Mouse (Mus musculus): ENCODE measurements around the gene Smg6. TPM values are rescaled to one million over a fixed set of nuclear protein-coding genes. Genes with fewer than 3 reads are reported as not detected.
A peak's percentile ranks its signal among the peaks of the same experiment; 100 is the strongest.

The Smg6 gene
- polyA plus RNA-seq, 1 experiment: 39.3 TPM

GRCm38 (mm10) chr11:74901555-74901954, 24.1 kb upstream of the Smg6 start:
- TF ChIP-seq CTCF (IDR thresholded peaks at IDR 0.05; ENCODE audit: borderline replicate concordance, extremely low read depth, insufficient read depth, insufficient read length): no peak
- no peak for TF ChIP-seq POLR2A (IDR thresholded peaks at IDR 0.05; ENCODE audit: borderline replicate concordance, extremely low read depth, insufficient read depth, insufficient read length, poor library complexity, severe bottlenecking)
- DNase-seq (ENCODE audit: low read depth): no peak

- DNase-seq (ENCODE audit: low read depth): no peak
- TF ChIP-seq CTCF (IDR thresholded peaks at IDR 0.05; ENCODE audit: borderline replicate concordance, extremely low read depth, insufficient read depth, insufficient read length): no peak
- no peak for TF ChIP-seq POLR2A (IDR thresholded peaks at IDR 0.05; ENCODE audit: borderline replicate concordance, extremely low read depth, insufficient read depth, insufficient read length, poor library complexity, severe bottlenecking)
Observed at GRCm38 (mm10) chr11:74902416-74902815, 23.2 kb upstream of the Smg6 start.

- no peak for DNase-seq (ENCODE audit: low read depth)
- TF ChIP-seq POLR2A (IDR thresholded peaks at IDR 0.05; ENCODE audit: borderline replicate concordance, extremely low read depth, insufficient read depth, insufficient read length, poor library complexity, severe bottlenecking): no peak
- TF ChIP-seq CTCF (IDR thresholded peaks at IDR 0.05; ENCODE audit: borderline replicate concordance, extremely low read depth, insufficient read depth, insufficient read length): no peak
Observed at GRCm38 (mm10) chr11:74907850-74908249, 17.8 kb upstream of the Smg6 start.

- DNase-seq (ENCODE audit: low read depth): no peak
- TF ChIP-seq POLR2A (IDR thresholded peaks at IDR 0.05; ENCODE audit: borderline replicate concordance, extremely low read depth, insufficient read depth, insufficient read length, poor library complexity, severe bottlenecking): no peak
- no peak for TF ChIP-seq CTCF (IDR thresholded peaks at IDR 0.05; ENCODE audit: borderline replicate concordance, extremely low read depth, insufficient read depth, insufficient read length)
Observed at GRCm38 (mm10) chr11:74908618-74909399, 16.8 kb upstream of the Smg6 start.

- no peak for DNase-seq (ENCODE audit: low read depth)
- TF ChIP-seq POLR2A (IDR thresholded peaks at IDR 0.05; ENCODE audit: borderline replicate concordance, extremely low read depth, insufficient read depth, insufficient read length, poor library complexity, severe bottlenecking): no peak
- no peak for TF ChIP-seq CTCF (IDR thresholded peaks at IDR 0.05; ENCODE audit: borderline replicate concordance, extremely low read depth, insufficient read depth, insufficient read length)
Observed at GRCm38 (mm10) chr11:74909978-74910377, 15.6 kb upstream of the Smg6 start.

- DNase-seq (ENCODE audit: low read depth): no peak
- TF ChIP-seq POLR2A (IDR thresholded peaks at IDR 0.05; ENCODE audit: borderline replicate concordance, extremely low read depth, insufficient read depth, insufficient read length, poor library complexity, severe bottlenecking): no peak
- no peak for TF ChIP-seq CTCF (IDR thresholded peaks at IDR 0.05; ENCODE audit: borderline replicate concordance, extremely low read depth, insufficient read depth, insufficient read length)
Observed at GRCm38 (mm10) chr11:74912492-74912891, 13.1 kb upstream of the Smg6 start.

GRCm38 (mm10) chr11:74919249-74919648, 6.4 kb upstream of the Smg6 start:
- peak; percentile 61 for DNase-seq (ENCODE audit: low read depth)

GRCm38 (mm10) chr11:74924149-74924548, 1.5 kb upstream of the Smg6 start:
- no peak for DNase-seq (ENCODE audit: low read depth)

More at GRCm38 (mm10) chr11:74919249-74919648, 6.4 kb upstream of the Smg6 start:
- TF ChIP-seq CTCF (IDR thresholded peaks at IDR 0.05; ENCODE audit: borderline replicate concordance, extremely low read depth, insufficient read depth, insufficient read length) (no peak), POLR2A (IDR thresholded peaks at IDR 0.05; ENCODE audit: borderline replicate concordance, extremely low read depth, insufficient read depth, insufficient read length, poor library complexity, severe bottlenecking) (no peak)

GRCm38 (mm10) chr11:74926388-74927005, 874 bp downstream of the Smg6 start:
- DNase-seq (ENCODE audit: low read depth): no peak
- TF ChIP-seq CTCF (IDR thresholded peaks at IDR 0.05; ENCODE audit: borderline replicate concordance, extremely low read depth, insufficient read depth, insufficient read length): no peak
- TF ChIP-seq POLR2A (IDR thresholded peaks at IDR 0.05; ENCODE audit: borderline replicate concordance, extremely low read depth, insufficient read depth, insufficient read length, poor library complexity, severe bottlenecking): no peak

More at GRCm38 (mm10) chr11:74924149-74924548, 1.5 kb upstream of the Smg6 start:
- TF ChIP-seq POLR2A (IDR thresholded peaks at IDR 0.05; ENCODE audit: borderline replicate concordance, extremely low read depth, insufficient read depth, insufficient read length, poor library complexity, severe bottlenecking): no peak
- TF ChIP-seq CTCF (IDR thresholded peaks at IDR 0.05; ENCODE audit: borderline replicate concordance, extremely low read depth, insufficient read depth, insufficient read length): peak; percentile 41; the same call in 1 of the 2 replicates

- DNase-seq (ENCODE audit: low read depth): no peak
Observed at GRCm38 (mm10) chr11:74927236-74927725, 1.7 kb downstream of the Smg6 start.

GRCm38 (mm10) chr11:74929111-74929510, 3.5 kb downstream of the Smg6 start:
- TF ChIP-seq POLR2A (IDR thresholded peaks at IDR 0.05; ENCODE audit: borderline replicate concordance, extremely low read depth, insufficient read depth, insufficient read length, poor library complexity, severe bottlenecking) (no peak), CTCF (IDR thresholded peaks at IDR 0.05; ENCODE audit: borderline replicate concordance, extremely low read depth, insufficient read depth, insufficient read length) (no peak)
- DNase-seq (ENCODE audit: low read depth): no peak

More at GRCm38 (mm10) chr11:74927236-74927725, 1.7 kb downstream of the Smg6 start:
- TF ChIP-seq POLR2A (IDR thresholded peaks at IDR 0.05; ENCODE audit: borderline replicate concordance, extremely low read depth, insufficient read depth, insufficient read length, poor library complexity, severe bottlenecking): no peak
- no peak for TF ChIP-seq CTCF (IDR thresholded peaks at IDR 0.05; ENCODE audit: borderline replicate concordance, extremely low read depth, insufficient read depth, insufficient read length)

Measured in brain, embryonic 14.5 days (tissue).